Mouse (Mus musculus) lung, adult 2 months (tissue): ENCODE measurements around the gene Klhl11. TPM values are rescaled to one million over a fixed set of nuclear protein-coding genes. Genes with fewer than 3 reads are reported as not detected.
A peak's percentile ranks its signal among the peaks of the same experiment; 100 is the strongest.

Source experiments
- DNase-seq: peaks from one replicate; pipeline ENCODE4 v3.0.0; 2022
- H3K4me1 ChIP-seq: fragments of 200-500 bp; 2 replicates; pipeline ENCODE4 v1.6.1; 2011; ENCODE audit warnings: low read length; ENCODE audit not compliant: control insufficient read depth, insufficient read depth
- H3K4me3 ChIP-seq: fragments of 200-500 bp; replicated peaks from 2 replicates; pipeline ENCODE3; 2011; ENCODE audit warnings: low read depth, mild to moderate bottlenecking, control low read depth, low read length; ENCODE audit errors: extremely low read depth
- CTCF ChIP-seq: fragments of 200-500 bp; IDR thresholded peaks from 2 replicates; pipeline ENCODE4 v1.5.1; 2011; ENCODE audit warnings: mild to moderate bottlenecking, low read length, control low read depth; ENCODE audit not compliant: insufficient read depth
- POLR2A ChIP-seq: fragments of 200-500 bp; IDR thresholded peaks from 2 replicates; pipeline ENCODE4 v1.6.1; 2011; ENCODE audit warnings: low read depth, mild to moderate bottlenecking, control low read depth, low read length, borderline replicate concordance; ENCODE audit errors: extremely low read depth
- WGBS: fragments of 180-500 bp; shearing (Covaris S2); methylation state at CpG from one replicate; pipeline ENCODE4 v1.1.7; 2018; 5-methylcytosine and 5-hydroxymethylcytosine counted together
- polyA plus RNA-seq: library from polyadenylated mRNA; depleted of rRNA; stranded (reverse); fragments of >200 nt; gene quantifications from 2 replicates; pipeline ENCODE4 v1.2.3, GENCODE M21; 2012; rRNA removed

Klhl11 gene
- polyA plus RNA-seq, result 5.1 and 6.2 TPM in 2 replicates

DNA sequence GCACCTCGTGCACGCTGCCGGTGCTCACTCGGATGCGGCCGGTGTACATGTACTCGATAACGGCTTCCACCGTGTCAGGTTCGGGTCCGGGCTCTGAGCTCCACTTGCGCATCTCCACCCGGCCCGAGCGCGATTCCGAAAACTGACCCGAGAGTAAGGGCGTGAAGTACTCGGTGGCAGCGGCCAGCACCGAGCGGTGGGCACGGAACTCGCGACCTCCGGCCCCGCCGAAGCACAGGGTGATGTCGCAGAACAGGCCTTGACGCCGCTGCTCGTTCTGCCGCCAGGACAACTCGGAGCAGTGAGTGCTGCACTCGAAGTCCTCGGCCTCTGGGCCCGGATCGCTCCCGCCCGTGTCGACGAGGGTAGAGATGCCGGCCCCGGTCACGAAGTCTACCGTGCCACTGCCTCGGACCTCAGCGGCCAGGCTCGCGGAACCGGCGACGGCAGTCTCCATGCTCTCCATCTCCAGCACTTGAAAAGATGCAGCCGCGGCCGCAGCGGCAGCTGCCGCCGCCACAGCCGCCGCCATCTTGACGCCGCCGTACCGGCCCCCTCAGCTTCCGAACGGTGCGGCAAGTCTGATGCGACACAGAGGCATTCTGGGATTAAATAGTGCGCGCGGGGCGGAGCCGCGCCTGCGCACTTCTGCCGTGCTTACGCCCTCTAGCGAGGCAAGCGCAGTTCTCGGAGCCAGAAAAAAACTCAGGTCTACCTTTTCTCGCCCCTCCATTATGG, at the start of gene Klhl11:
Klhl11 (minus strand) TSS at position 545 of the 738 bp plus-strand sequence.
- WGBS, result under 1% methylated on average over 83 of the region's 83 CpGs
- TF ChIP-seq CTCF (peak; percentile 79), POLR2A (peak; percentile 83; the same call in 1 of the 2 replicates)
- peaks cover 2% of the 10 kb centered on the region; the same call in 1 of the 2 replicates for H3K4me1 ChIP-seq
- H3K4me3 ChIP-seq, result peak within 1 kb of the TSS; percentile 92
- peak; percentile 90 for DNase-seq

DNA sequence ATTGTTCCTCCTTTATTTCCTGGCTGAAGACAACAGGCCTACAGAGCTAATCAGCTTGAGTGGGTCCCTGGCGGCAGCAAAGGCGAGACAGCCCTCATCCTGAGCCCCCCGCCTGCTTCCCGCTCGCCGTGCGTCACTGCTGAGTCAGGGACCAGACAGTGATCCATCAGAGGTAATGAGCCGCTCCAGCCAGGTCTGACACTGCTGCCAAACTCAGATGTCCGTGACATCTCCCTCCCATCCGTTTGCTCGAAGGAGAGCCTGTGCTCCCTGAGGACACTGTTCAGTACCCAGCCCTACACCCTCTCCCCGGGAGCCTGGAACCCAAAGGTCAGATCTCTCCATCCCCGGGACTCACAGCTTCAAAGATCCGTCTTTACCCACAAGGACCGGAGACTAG, 48.3 kb upstream of the Klhl11 start:
- TF ChIP-seq POLR2A (no peak), CTCF (no peak)
- H3K4me3 ChIP-seq, result no peak overlapping the region
- 79% methylated on average over 15 of the region's 15 CpGs for WGBS
- H3K4me1 ChIP-seq, result 0 out of 2 replicates have a peak, but pooled peaks cover 2% of the 10 kb centered on the region
- DNase-seq, result no peak

DNA sequence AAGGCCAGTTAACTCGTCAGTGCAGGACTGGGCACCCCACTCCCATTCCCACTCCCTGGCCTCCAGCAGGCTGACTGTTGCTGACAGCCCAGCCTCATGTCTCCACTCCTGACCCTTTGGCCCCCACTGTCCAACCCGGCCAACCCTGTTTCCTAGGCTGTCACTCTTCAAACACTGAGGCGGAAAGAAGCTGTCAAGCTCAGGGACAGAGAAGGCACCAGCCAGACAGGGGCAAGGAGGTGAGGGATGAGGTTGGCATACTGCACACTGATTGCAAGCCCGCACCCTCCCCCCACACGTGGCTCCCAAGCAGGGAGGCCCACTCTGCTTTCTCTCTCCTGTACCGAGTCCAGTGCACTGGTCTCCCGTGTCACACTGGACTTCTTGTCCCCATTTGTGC, 46.6 kb upstream of the Klhl11 start:
- TF ChIP-seq POLR2A, result no peak
- no peak for TF ChIP-seq CTCF
- 72% methylated on average over 7 of the region's 7 CpGs for WGBS
- H3K4me1 ChIP-seq, result no peaks in the 10 kb centered on the region
- no peak for DNase-seq
- H3K4me3 ChIP-seq, result no peak overlapping the region

DNA sequence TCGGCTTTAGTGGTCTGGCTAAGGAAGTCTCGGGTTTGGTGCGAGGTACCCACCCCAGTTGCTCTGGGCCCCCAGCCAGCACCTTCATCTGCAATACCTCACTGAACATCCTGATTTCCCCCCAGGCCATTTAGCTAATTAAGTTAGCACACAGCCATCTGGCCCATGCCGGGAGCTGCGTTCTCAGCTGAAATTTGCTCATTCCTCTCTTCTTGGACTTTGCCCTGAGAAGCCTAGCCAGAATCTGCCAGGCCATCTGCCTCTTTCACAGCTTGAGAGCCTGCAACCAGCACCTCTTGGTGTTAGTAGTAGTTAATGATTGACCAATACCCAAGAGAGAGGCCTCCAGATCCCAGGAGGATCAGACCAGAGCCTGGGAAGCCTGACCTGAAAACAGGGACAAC, 45.6 kb upstream of the Klhl11 start:
- no peak for DNase-seq
- 70% methylated on average over 5 of the region's 5 CpGs for WGBS
- TF ChIP-seq CTCF (no peak), POLR2A (no peak)
- no peak overlapping the region for H3K4me3 ChIP-seq
- no peaks in the 10 kb centered on the region for H3K4me1 ChIP-seq

DNA sequence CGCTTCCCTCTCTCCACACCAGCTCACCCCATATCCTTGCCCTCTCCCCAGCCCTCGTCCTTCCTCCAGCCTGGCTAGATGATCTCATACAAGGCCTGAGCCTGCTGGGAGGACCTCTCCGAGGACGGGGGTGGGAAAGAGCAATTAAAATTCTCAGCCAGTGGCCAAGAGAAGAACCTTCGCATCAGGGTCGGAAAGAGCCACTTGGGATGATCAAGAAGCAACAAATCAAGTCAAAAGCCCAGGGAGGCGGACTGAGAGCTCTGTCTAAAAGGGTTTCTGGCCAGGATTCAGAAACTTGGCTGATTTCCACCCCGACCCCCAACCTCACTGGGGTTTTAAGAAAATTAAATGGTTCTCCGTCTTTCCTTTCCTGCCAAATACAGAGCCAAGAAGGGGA, 43.8 kb upstream of the Klhl11 start:
- WGBS, result 81% methylated on average over 9 of the region's 9 CpGs
- TF ChIP-seq POLR2A (no peak), CTCF (no peak)
- Histone ChIP-seq H3K4me1 (no peaks in the 10 kb centered on the region), H3K4me3 (no peak overlapping the region)
- DNase-seq, result no peak

DNA sequence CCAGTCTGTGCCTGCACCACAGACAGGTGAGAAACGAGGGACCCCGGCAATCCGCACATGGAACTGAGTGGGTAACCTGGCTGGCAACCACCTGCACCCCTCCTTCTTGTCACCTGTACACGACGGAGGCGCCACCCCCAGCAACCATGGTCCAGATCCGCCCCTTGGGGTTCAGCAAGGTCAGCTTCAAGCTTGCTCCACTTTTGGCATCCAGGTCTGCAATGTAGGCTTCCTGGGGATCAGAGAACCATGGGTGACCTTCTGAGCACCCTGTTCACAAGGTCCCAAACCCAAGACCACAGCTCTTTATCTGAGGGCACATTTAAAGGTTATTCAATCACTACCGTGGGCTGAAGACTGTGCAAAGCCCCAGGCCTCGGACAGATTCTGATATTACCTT, 43.2 kb upstream of the Klhl11 start:
- H3K4me1 ChIP-seq, result no peaks in the 10 kb centered on the region
- TF ChIP-seq POLR2A, result no peak
- DNase-seq, result no peak
- H3K4me3 ChIP-seq, result no peak overlapping the region
- WGBS, result 87% methylated on average over 9 of the region's 9 CpGs

DNA sequence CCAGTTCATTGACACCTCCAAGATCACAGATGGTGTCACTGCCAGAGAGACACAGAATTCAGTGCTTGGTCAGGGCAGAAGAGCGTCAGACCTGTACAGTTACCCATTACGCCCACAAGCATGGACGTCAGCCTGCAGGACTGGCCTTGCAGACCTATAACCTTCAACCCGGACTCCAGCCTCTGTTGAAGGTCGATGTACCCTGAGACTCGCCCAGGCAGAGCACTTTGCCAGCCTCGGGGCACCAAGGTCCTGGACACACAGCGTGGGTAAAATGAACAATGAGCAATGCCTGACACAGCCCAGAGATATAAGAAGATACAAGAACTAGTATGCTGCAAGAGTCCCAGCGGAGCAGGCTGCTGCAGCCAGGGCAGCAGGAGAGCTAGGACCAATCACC, 42.5 kb upstream of the Klhl11 start:
- Histone ChIP-seq H3K4me3 (no peak overlapping the region), H3K4me1 (no peaks in the 10 kb centered on the region)
- WGBS, result 91% methylated on average over 9 of the region's 9 CpGs
- no peak for TF ChIP-seq POLR2A
- no peak for TF ChIP-seq CTCF
- DNase-seq, result no peak

DNA sequence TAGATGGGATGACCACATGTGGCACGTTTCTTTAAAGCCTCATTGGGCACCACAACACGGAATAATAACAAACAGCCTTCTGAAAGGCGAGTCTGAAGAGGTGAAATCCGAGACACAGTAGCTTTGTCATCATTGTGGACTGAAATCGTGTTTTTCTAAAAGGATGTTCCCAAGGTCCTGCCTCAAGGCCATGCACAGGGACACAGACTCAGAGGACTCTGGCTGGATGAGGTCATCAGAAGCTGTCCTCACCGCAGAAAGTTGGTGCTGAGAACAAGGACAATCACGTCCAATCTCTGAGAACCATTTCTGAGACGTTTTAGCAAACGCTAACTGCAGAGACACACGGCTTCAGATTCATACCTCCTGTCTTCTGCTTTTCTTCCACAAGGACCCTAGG, 41.2 kb upstream of the Klhl11 start:
- DNase-seq, result no peak
- Histone ChIP-seq H3K4me3 (no peak overlapping the region), H3K4me1 (no peaks in the 10 kb centered on the region)
- 81% methylated on average over 10 of the region's 10 CpGs for WGBS
- TF ChIP-seq CTCF (no peak), POLR2A (no peak)

DNA sequence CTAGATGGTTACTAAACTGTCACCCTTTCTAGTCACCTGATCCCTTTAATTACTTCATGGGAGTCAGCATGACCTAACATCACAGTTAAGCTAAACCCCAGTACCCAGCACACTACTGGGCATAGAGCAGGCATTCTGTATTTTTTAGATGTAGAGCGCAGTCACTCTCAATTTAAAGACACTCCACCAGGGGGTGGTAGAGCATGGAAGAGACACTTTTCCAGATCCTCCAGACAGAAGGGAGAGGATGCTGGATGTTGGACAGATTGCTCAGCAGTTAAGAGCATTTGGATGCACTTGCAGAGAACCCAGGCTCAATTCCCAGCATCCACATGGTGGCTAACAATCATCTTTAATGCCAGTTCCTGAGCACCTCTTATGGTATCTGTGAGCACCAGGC, 39.8 kb upstream of the Klhl11 start:
- Histone ChIP-seq H3K4me1 (no peaks in the 10 kb centered on the region), H3K4me3 (no peak overlapping the region)
- no peak for DNase-seq
- WGBS, result 84% methylated on average over 1 of the region's 1 CpGs
- TF ChIP-seq CTCF (no peak), POLR2A (no peak)

DNA sequence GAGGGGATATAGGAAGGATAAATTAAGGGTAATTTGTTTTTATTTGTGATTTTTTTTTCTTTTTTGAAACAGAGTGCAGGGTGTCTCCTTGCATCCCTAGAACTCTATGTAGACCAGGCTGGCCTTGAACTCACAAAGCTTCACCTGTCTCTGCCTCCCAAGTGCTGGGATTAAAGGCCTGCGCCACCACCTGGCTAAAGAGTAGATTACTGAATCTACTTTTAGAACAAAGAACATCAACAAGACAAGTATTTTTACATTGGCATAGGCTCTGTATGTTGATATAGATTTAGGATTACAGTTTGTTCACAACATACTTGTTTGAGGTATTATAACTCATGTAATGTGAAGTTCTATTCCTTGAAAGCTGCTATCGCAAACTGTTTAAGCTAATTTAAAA, 38.0 kb upstream of the Klhl11 start:
- TF ChIP-seq CTCF, result no peak
- TF ChIP-seq POLR2A, result no peak
- no peak overlapping the region for H3K4me3 ChIP-seq
- no peak for DNase-seq
- WGBS, result 94% methylated on average over 2 of the region's 2 CpGs
- H3K4me1 ChIP-seq, result no peaks in the 10 kb centered on the region

DNA sequence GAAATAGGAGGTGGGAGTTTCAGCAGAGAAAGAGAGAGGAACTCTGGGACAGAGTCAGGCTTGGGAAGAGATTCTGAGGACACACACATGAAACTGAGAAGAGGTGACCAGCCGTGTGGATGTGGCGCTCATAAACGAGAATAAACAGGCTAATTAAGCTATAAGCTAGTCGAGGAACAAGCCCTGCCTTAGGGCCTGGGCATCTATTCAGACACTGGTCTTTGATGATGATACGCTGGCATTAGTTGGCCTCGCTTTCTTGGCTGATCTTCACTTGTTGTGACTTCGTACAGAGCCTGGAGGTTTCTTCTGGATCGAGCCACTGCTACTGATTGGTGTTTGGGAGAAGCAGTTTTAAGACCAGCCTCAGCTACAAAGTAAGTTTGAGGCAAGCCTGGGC, 33.5 kb upstream of the Klhl11 start:
- 96% methylated on average over 8 of the region's 8 CpGs for WGBS
- no peaks in the 10 kb centered on the region for H3K4me1 ChIP-seq

More for the DNA sequence above, 33.5 kb upstream of the Klhl11 start:
- TF ChIP-seq CTCF, result no peak
- no peak for TF ChIP-seq POLR2A
- no peak overlapping the region for H3K4me3 ChIP-seq
- no peak for DNase-seq
